25 mouse cellular contexts compared by ENCODE assay signal in genomic region chr4:107298071-107298606, GRCm38 (mm10). TPM values are rescaled to one million over a fixed set of nuclear protein-coding genes. Genes with fewer than 3 reads are reported as not detected.
"Had no signal": no experiment of that assay in that cellular context is flagged by ENCODE, and none has a peak within 500 bp of the region (broad histone marks: within the 10 kb centered on the region; RNA-seq: fewer than 3 reads in every experiment).

No protein-coding gene starts in this region.

- H3K4me2 ChIP-seq: hindbrain, embryonic 14.5 days; limb, embryonic 13.5 days; liver, embryonic 12.5 days; liver, embryonic 15.5 days; lung, embryonic 15.5 days; midbrain, embryonic 13.5 days; neural tube, embryonic 13.5 days; stomach, embryonic 15.5 days had no signal

- H3K9me3 ChIP-seq: limb, embryonic 10.5 days; limb, embryonic 13.5 days; liver, embryonic 12.5 days; liver, embryonic 15.5 days; lung, embryonic 15.5 days; midbrain, embryonic 13.5 days; neural tube, embryonic 13.5 days; stomach, embryonic 15.5 days had no signal

- H3K27ac ChIP-seq: hindbrain, embryonic 14.5 days; hindbrain, postnatal 0 days; layer of hippocampus, adult 2 months; limb, embryonic 10.5 days; limb, embryonic 13.5 days; liver, embryonic 12.5 days; liver, embryonic 15.5 days; lung, embryonic 15.5 days; midbrain, embryonic 13.5 days; neural tube, embryonic 13.5 days; stomach, embryonic 15.5 days had no signal

- ATAC-seq: hindbrain, postnatal 0 days; inflammation-experienced regulatory T-cells, adult 6 months; liver, embryonic 12.5 days; midbrain, embryonic 13.5 days; midbrain, embryonic 16.5 days had no signal

- H3K36me3 ChIP-seq: limb, embryonic 10.5 days; limb, embryonic 13.5 days; liver, embryonic 12.5 days; liver, embryonic 15.5 days; lung, embryonic 15.5 days; midbrain, embryonic 13.5 days; neural tube, embryonic 13.5 days; stomach, embryonic 15.5 days had no signal

- H3K4me3 ChIP-seq: layer of hippocampus, adult 2 months; limb, embryonic 10.5 days; limb, embryonic 13.5 days; liver, embryonic 12.5 days; liver, embryonic 15.5 days; lung, embryonic 15.5 days; midbrain, embryonic 13.5 days; myocyte; neural tube, embryonic 13.5 days; stomach, embryonic 15.5 days had no signal

- DNase-seq: layer of hippocampus, adult 9-11 months; liver; lung, adult 18-20 months; lung, postnatal 10 days; lung, postnatal 36 days; retina, postnatal 1 day; right cerebral cortex, postnatal 25 days; spleen, adult 18-20 months; thymus, adult 2 months; thymus, postnatal 14 days; thymus, postnatal 4 days had no signal

- H3K27me3 ChIP-seq: limb, embryonic 13.5 days; liver, embryonic 15.5 days; lung, embryonic 15.5 days; midbrain, embryonic 13.5 days; neural tube, embryonic 13.5 days; stomach, embryonic 15.5 days had no signal

- H3K9ac ChIP-seq: hindbrain, embryonic 14.5 days; limb, embryonic 13.5 days; liver, embryonic 12.5 days; liver, embryonic 15.5 days; lung, embryonic 15.5 days; midbrain, embryonic 13.5 days; neural tube, embryonic 13.5 days; stomach, embryonic 15.5 days had no signal

- H3K4me1 ChIP-seq: limb, embryonic 13.5 days; lung, embryonic 15.5 days; midbrain, embryonic 13.5 days; neural tube, embryonic 13.5 days; stomach, embryonic 15.5 days had no signal

RNA-seq across cellular contexts. Expression of gene Dio1, which starts 8.8 kb away (rescaled TPM):
- polyA plus RNA-seq: hindbrain, embryonic 14.5 days; hindbrain, postnatal 0 days; inflammation-experienced regulatory T-cells, adult 6 months; limb, embryonic 10.5 days; limb, embryonic 13.5 days; liver, embryonic 12.5 days; liver, embryonic 15.5 days; midbrain, embryonic 16.5 days; myocyte; neural tube, embryonic 13.5 days had no signal
